Mouse (Mus musculus) cerebral cortex, adult 2 months (tissue): ENCODE data around the gene Amfr.

Source experiments
- WGBS: fragments of 180-500 bp; shearing (Covaris S2); methylation state at CpG from one replicate; pipeline ENCODE4 v1.1.7; 2018; 5-methylcytosine and 5-hydroxymethylcytosine counted together

Amfr gene

DNA sequence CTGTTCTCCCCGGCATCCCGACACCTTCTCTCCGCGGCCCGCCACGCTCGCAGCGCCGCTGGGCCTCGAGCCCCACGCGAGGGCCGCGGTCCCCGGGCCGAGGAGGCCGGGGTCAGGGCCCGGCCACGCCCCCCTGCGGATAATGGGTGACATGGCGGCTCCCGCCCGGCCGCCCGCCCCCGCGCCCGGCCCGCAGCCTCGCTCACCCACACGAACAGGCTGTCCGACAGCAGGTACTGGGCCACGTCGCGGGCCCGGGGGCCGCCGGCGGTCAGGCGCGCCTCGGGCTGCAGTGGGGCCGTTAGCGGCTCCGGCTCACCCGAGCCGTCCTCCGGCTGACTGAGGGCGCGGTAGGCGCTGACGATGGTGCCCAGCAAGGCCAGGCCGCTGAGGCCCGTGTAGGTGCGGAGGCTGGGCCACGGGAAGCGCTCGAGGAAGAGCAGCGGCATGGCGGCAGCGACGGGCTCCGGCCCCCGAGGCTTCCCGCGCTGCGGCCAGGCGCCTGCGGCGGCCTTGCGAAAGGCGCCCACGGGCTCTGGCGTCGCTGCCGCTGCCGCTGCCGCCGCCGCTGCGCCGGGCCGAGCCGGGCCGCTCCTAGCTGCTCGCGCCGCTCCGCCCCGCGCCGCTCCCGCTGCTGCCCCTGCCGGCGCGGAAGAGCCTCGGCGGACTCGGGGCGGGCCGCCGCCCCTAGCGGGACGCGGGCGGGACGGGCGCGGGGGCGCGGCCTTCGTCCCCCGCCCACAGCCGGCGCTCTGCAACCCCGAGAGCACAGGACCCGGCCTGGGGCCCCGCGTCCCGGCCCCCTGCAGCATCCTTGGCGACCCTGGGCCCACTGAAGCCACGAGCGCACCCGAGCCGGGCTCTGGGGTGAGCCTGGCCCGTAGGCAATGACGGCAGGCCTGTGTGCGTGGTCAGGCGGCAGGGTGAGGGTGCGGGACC is at the start of gene Amfr:
Gene Amfr (minus strand): TSS at position 830 of the 939 bp plus-strand sequence.
- under 1% methylated on average over 115 of the region's 130 CpGs for WGBS

DNA sequence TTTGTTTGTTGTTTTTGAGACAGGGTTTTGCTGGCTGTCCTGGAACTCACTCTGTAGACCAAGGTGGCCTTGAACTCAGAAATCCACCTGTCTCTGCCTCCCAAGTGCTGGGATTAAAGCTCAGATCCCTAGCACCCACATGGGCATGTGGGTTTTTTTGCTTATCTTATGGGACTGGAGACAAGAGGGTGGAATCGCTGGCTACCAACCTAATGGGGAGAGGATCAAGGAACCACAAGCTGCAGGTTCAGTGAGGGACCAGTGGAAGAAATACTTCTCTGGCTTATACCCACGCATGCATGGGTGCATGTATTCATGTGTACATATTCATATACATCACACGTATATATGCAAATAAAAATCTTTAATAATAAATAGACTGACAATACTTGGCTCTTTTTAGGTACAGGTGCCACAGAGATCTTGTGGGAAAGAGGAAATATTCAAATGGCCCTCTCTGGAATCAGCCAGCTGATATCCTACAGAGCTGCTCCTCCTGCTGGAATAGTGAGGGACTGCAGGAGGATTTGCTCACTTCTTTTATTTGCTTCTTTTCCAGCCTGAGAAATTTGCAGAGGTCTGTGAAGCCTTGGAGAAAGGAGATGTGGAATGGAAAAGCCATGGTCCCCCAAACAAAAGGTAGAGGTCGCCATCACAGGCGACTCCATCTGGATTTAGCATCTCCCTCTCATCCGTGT is 44.7 kb upstream of the Amfr start:
- WGBS = 65% methylated on average over 6 of the region's 6 CpGs

DNA sequence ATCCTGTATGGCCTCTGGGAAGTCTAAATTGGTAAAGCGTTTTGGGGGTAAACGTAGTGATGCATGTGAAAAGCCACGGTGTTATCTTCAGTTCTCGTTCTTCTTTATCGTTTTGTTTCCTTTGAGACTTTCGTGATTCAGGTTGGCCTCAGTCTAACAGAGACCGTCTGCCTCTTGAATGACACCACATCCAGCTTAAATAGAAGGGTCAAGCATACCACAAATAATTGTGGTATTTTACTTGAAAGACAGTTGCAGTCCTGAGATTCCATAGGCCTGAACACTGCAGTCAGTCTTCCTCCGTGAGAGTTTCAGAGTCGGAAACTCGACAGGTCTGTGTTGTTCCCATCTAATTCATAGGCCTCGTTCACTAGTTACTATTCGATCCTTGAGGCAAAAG is 40.1 kb upstream of the Amfr start:
- 94% methylated on average over 12 of the region's 12 CpGs for WGBS

- WGBS = 38% methylated on average over 2 of the region's 2 CpGs
Observed at GRCm38 (mm10) chr8:94047845-94048244, 35.2 kb upstream of the Amfr start.

DNA sequence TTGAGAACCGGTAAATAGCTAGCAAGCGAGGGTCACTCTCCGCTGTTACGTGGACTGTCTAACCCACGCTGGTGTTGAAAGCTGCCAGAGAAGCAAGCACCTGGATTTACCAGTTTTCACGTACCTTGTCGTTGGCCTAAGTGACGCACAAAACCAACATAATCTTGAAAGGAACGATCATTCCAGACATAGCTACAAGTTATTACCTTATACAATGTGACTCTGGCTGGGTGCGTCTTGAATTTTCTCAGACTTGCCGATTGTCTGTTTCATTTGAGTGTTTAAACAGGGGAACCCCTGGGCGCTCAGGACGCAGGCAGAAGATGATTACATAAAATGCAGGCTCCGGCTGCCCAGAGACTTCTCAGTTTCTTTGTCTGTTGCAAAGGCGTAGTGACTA is 25.2 kb upstream of the Amfr start:
- WGBS = 2% methylated on average over 15 of the region's 15 CpGs

DNA sequence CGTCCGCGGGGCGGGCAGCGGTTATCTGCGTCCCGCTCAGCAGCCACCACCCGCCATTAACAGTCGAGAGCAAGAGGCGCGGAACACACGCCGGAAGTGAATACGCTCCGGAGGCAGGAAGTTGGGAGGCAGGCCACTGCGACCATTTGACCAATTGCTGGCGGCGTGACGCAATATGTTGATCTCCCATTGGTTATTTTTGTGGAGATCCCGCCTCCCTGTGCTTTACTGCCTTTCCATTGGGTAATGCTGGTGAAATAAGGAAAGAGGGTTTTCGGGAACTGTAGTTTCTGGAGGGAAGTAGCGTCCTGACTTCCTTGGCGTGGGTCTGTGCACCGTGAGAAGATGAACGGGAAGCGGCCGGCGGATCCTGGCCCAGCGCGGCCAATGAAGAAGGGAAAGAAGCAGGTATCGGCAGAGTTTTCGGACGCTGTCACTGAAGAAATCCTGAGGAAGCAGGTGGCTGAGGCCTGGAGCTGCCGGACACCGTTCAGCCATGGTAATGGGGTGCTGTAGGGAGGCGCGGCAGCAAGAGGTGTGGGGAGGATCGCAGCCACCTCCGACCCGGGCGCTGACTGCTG is 24.4 kb upstream of the Amfr start, which contains the start of the genes Nudt21 and Ogfod1:
Gene Nudt21 (minus strand): TSS at position 88 of the 581 bp plus-strand sequence.
Gene Ogfod1 (plus strand): TSS at position 255 of the 581 bp plus-strand sequence.
- WGBS = under 1% methylated on average over 41 of the region's 41 CpGs

GRCm38 (mm10) chr8:94036541-94036940 is 23.9 kb upstream of the Amfr start:
- WGBS = under 1% methylated on average over 30 of the region's 32 CpGs

DNA sequence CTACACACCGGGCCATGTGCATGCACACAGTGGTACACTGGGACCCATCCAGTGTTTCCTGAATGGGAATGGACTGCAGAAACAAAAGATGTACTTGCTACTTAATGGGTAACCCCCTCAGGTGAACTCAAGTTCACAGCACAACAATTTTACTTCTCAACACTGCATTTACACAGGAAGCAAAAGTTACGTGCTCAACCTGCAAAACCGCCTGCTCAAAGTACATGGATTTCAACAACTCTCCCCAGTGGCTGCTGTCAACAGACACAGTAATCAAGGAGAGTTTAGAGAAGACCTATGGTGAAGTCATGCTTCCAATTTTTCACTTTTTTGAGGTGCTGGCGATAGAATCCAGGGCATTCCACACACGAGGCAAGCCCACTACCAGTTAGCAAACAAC is 22.6 kb upstream of the Amfr start:
- WGBS = 43% methylated on average over 5 of the region's 5 CpGs

- whole genome bisulfite sequencing = 53% methylated on average over 3 of the region's 3 CpGs
Observed at GRCm38 (mm10) chr8:94033601-94034000, 21.0 kb upstream of the Amfr start.

GRCm38 (mm10) chr8:94029701-94030100 is 17.1 kb upstream of the Amfr start:
- 89% methylated on average over 9 of the region's 9 CpGs for WGBS

DNA sequence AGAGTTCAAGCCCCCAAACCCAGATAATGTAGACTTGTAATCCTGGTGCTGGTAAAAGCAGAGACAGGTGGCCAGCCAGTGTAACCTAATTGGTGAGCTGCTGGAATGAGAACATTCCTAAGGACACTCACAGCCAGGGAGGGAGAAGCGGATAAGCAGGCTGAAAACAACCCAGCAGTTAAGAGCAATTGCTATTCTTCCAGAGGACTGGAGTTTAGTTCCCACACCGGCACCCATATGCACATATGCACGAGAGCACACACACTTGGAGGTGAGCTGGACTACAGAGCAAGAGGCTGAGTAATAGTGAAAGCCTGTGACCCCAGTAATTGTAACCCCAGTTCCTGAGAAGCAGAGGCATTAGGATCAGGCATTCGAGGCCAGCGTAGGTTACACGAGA is 11.3 kb upstream of the Amfr start:
- WGBS = 97% methylated on average over 6 of the region's 6 CpGs

DNA sequence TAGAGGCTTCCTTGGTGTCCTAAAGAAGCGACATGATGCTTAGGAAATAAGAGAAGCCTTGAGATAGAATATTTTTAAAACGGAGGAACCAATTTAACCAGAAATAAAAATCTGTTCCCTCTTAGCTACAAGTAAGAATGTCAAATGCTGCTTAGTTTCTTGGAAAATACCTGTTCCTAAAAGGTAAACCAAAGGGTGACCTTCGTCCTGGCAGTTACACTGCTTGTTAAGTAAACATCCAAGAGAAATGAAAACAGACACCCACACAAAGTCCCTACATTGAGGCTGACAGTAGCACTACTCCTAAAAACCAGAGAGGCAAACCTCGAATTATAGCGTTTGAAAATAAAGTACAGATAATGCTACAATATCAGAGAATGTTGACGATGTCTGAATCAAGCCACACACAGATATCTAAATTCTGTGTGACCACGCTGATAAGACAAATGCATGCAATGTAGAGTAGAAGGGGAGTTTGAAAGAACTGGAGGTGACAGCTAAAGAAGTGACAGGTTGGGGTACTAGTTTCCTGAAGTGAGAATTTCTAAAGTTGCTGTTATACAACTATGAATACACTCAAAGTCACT is 477 bp upstream of the Amfr start:
- WGBS = 24% methylated on average over 7 of the region's 7 CpGs

- 2% methylated on average over 48 of the region's 48 CpGs for WGBS
Observed at GRCm38 (mm10) chr8:94011076-94012012, 1.3 kb downstream of the Amfr start.

DNA sequence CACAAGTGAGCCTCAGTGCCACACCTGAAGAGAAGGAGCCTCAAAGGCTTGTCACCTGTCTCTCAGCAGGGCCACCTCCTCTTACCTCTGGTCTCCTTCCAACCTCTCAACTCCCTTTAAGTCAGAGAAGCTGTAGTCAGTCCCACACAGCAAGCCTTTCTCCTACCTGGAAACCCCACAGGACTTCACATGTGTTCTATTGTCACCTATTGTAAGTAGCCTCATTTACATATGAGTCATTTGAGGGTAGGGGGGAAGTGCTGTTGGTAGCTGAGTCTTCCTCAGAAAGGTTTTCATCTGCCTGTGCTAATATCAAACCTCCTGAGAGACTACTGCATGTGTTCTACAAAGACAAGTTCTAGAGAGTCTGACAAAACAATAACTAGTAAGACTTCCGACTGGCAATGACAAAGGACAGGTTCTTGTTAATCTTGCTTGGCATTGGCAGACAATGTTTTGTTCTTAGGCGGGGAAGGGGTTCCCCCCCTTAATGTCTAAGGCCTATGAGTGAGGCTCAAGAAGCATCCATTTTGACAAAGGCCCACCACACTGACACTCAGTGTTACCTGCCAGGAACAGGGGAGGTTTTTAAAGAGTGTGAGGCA is 2.4 kb downstream of the Amfr start:
- WGBS = 55% methylated on average over 2 of the region's 2 CpGs

DNA sequence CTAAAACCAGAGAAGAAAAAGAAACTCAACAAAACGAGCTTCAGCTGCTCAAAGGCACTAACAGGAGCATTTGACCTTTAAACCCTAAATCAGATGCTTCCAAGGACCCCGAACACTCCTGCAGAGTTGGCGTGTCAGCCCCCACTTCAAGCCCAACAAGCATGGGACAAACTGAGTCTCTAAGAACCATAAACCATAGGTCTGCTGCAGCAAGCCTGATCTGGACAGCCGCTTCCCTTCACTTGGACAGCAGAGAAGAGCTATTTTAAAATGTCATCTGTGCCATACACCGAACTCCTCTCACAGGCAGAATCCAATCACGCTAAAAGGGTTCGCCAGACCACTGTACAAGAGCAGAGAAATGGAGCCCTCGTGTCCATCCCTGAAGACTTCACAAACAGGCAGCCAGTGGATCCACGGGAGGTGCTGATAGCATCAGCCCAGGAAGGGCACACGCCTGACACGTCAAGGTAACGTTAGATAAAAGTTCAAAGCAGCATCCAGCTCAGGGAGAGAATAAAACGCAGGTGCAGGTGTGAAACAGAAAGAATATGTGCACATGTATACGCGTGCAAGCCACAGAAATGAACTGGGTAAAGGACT is 3.3 kb downstream of the Amfr start:
- 60% methylated on average over 15 of the region's 15 CpGs for WGBS

DNA sequence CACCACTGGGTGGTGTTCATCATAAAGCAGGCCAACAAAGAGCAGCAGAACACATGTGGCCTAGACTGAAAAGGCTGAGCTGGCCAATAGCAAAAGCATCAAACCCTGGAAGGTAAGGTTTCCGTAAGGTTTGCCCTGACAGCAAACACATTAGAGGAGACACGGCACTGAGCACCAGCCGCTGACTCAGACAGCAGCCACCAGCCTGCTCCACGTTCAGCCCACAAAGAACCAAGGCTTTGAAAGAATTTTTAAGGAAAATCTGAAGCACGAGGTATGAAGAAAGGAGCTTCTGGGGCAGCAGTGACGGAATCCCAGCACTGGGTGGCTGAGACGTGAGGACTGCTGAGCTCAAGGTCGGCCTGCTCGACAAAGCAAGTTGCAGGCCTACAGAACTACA is 8.5 kb downstream of the Amfr start:
- WGBS = 60% methylated on average over 9 of the region's 9 CpGs

DNA sequence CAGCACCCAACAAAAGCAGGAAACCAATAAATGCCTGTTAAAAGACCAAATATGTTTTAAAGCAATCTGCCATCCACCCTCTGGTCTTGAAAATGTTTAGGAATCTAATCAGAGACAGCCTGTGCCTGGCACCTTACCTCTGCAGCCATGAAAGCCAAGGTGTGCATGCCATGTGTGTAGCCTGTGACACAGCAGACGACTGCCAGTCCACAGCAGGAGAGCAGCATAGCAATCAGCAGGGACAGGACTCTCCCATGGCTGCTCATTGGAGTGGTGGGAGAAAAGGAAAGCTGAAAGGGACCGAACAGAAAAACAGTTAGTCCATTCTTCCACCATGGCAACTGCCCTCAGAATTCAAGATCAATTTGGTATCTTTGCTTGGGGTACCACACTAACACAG is 13.7 kb downstream of the Amfr start:
- 83% methylated on average over 2 of the region's 2 CpGs for WGBS

DNA sequence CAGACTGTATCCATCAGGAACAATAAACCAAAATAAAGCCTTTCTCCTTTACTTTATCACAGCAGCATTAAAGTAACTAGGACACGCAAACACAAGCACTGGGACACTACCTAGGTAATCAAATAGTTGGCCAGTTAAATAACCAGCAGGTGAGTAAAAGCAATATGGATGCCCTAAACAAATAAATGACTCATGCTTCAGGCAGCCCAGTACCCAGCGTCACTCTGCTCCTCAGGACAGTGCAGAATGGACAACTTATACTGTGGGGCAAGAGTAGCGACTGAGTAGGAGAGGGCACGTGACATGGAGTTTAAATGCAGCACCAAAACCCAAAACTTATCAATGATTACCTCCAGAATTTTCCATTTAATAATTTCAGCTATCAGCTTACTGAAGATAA is 22.9 kb downstream of the Amfr start:
- 99% methylated on average over 4 of the region's 4 CpGs for WGBS

DNA sequence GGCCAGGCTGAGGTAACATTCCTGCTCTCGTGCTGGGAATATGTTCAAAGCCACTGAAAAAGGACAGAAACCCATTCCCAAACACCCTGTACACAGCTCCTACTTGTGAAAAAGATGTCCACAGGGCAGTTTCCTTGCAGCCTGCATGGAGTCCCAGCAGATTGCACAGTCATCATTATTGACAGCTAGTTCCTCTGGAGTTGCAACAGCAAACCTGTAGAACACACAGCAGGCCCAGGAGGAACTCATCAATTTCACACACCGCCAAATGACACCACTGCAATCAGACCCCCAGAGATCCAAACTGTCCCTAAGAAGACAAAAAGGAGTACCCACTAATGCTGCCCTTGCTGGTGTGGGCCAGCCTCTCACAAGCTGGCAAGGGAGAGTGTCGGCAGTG is 27.9 kb downstream of the Amfr start:
- 86% methylated on average over 3 of the region's 3 CpGs for WGBS

- 57% methylated on average over 3 of the region's 3 CpGs for WGBS
Observed at GRCm38 (mm10) chr8:93983827-93984226, 28.8 kb downstream of the Amfr start.
